Mouse (Mus musculus) heart, postnatal 0 days (tissue): ENCODE results near the gene Rmdn3. TPM values are rescaled to one million over a fixed set of nuclear protein-coding genes. Genes with fewer than 3 reads are reported as not detected.

Experiments
- ATAC-seq: fragments of 200-750 bp; cut with Nextera tagmentation; 2 replicates; pipeline ENCODE4 v1.8.0; 2017; ENCODE audit warnings: low read depth, moderate number of reproducible peaks, moderate library complexity; ENCODE audit not compliant: insufficient read depth
- DNase-seq: peaks from one replicate; pipeline ENCODE4 v3.0.0-alpha.2; 2016; ENCODE audit warnings: low spot score
- H3K27ac ChIP-seq: fragments of 300-500 bp; sonication (generic); 2 replicates; pipeline ENCODE4 v1.5.1; 2014; ENCODE audit warnings: low read depth, mild to moderate bottlenecking
- H3K27me3 ChIP-seq: fragments of 300-500 bp; sonication (generic); 2 replicates; pipeline ENCODE4 v1.6.1; 2014; ENCODE audit warnings: low read length, mixed read lengths; ENCODE audit not compliant: control insufficient read depth, insufficient read depth
- H3K36me3 ChIP-seq: fragments of 300-500 bp; sonication (generic); replicated peaks from 2 replicates; pipeline ENCODE4 v1.6.1; 2014; ENCODE audit warnings: low read length, mixed read lengths; ENCODE audit not compliant: control insufficient read depth, insufficient read depth
- H3K4me1 ChIP-seq: fragments of 300-500 bp; sonication (generic); 2 replicates; pipeline ENCODE4 v1.6.1; 2014; ENCODE audit warnings: antibody characterized with exemption; ENCODE audit not compliant: control insufficient read depth, insufficient read depth
- H3K4me2 ChIP-seq: fragments of 300-500 bp; sonication (generic); 2 replicates; pipeline ENCODE4 v1.6.1; 2014; ENCODE audit warnings: low read depth, mild to moderate bottlenecking, low read length, moderate library complexity
- H3K4me3 ChIP-seq: fragments of 300-500 bp; sonication (generic); 2 replicates; pipeline ENCODE4 v1.5.1; 2014; ENCODE audit warnings: low read depth, low read length
- H3K9ac ChIP-seq: fragments of 300-500 bp; sonication (generic); replicated peaks from 2 replicates; pipeline ENCODE4 v1.6.1; 2014; ENCODE audit warnings: low read depth, low read length, mixed read lengths
- H3K9me3 ChIP-seq: fragments of 300-500 bp; sonication (generic); replicated peaks from 2 replicates; pipeline ENCODE4 v1.6.1; 2016; ENCODE audit warnings: low read length; ENCODE audit not compliant: control insufficient read depth
- CTCF ChIP-seq: IDR thresholded peaks from 2 replicates; pipeline ENCODE4 v1.5.1; 2016; ENCODE audit warnings: antibody characterized with exemption, control low read depth, low read depth
- EP300 ChIP-seq: IDR thresholded peaks from 2 replicates; pipeline ENCODE4 v1.6.1; 2016; ENCODE audit warnings: antibody characterized with exemption, low read depth
- WGBS: fragments of 180-500 bp; shearing (Covaris S2); extraction: QIAGEN DNeasy Blood & Tissue Kit; methylation state at CpG from one replicate; pipeline ENCODE4 v1.1.7; 2014; 5-methylcytosine and 5-hydroxymethylcytosine counted together
- polyA plus RNA-seq: library from polyadenylated mRNA; unstranded; fragments of >200 nt; fragmentation: Nextera tagmentation; extraction: Ambion mirVana; gene quantifications from 2 replicates; pipeline ENCODE4 v1.2.1, GENCODE M21; 2015
- total RNA-seq: library from RNA; depleted of rRNA; stranded (reverse); fragments of >200 nt; gene quantifications from 2 replicates; pipeline ENCODE4 v1.2.3, GENCODE M21; 2014; ENCODE audit warnings: low replicate concordance

The Rmdn3 gene
- total and polyA plus RNA-seq, 2 experiments from 2014 or later, result 14.4 to 17.0 TPM

DNA sequence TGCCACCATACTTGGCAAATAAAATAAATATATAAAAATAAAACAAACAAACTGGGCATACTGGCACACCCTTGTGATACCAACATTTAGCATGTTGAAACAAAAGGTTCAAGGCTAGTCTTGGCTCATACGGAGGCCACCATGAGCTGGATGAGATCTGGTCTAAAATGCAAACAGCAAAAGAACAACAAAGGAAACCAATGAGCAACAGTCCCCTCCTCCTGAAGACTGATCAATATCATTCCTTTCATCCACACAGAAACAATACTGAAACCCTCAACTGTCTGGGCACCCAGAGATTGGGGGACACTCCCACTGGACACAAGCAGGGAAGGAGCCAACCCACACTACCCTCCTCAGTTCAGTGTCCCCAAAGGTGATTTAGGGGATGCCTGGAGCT, 40.7 kb upstream of the Rmdn3 start:
- ATAC-seq, result no peak
- H3K36me3 ChIP-seq, result no peaks in the 10 kb centered on the region
- H3K9me3 ChIP-seq, result no peaks in the 10 kb centered on the region
- 92% methylated on average over 1 of the region's 1 CpGs for WGBS
- no peak overlapping the region for H3K4me2 ChIP-seq
- no peak overlapping the region for H3K9ac ChIP-seq
- no peak for TF ChIP-seq EP300
- TF ChIP-seq CTCF, result no peak
- H3K27ac ChIP-seq, result no peak overlapping the region
- no peaks in the 10 kb centered on the region for H3K27me3 ChIP-seq
- no peak for DNase-seq
- H3K4me3 ChIP-seq, result no peak overlapping the region
- H3K4me1 ChIP-seq, result peaks cover 7% of the 10 kb centered on the region

DNA sequence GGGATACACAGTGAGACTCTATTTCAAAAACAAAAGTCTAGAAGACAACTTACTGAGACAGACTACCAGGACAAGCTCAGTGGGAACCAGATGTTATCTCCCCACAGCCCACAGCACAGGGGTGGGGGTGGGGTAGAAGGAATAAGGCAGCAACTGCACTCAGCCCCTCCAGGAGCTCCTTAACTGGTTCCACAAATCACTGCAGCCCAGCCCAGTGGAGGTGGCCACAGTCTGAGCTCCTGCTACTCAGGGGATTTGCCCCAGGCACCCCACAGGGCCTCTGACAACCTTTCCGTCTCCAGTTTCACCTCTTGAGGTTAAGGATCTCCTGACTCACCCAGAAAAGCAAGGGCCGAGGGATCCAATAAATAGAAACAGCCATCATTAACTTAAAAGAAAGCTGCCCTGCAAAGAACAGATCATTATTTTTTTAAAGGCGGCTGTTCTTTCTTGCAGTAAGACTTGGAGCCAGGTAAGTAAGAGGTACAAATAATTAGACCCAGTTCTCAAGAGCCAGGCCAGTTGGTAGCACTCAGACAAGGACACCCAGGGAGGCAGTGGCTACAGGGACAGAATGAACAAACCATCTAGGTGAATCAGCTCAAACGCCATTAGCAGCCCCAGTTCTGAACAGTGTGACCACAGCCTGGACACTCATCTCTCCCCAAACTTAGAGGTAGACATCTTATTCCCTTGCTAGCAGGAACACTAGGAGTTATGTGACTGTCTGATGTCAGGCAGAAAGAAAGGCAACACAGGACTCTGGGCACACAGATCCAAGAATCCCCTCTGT, 39.7 kb upstream of the Rmdn3 start:
- Histone ChIP-seq H3K9ac (no peak overlapping the region), H3K4me2 (no peak overlapping the region), H3K9me3 (no peaks in the 10 kb centered on the region), H3K27me3 (no peaks in the 10 kb centered on the region), H3K27ac (no peak overlapping the region), H3K36me3 (no peaks in the 10 kb centered on the region), H3K4me1 (peaks cover 7% of the 10 kb centered on the region), H3K4me3 (no peak overlapping the region)
- WGBS, result 65% methylated on average over 4 of the region's 4 CpGs
- DNase-seq (no peak), ATAC-seq (no peak)
- no peak for TF ChIP-seq EP300

DNA sequence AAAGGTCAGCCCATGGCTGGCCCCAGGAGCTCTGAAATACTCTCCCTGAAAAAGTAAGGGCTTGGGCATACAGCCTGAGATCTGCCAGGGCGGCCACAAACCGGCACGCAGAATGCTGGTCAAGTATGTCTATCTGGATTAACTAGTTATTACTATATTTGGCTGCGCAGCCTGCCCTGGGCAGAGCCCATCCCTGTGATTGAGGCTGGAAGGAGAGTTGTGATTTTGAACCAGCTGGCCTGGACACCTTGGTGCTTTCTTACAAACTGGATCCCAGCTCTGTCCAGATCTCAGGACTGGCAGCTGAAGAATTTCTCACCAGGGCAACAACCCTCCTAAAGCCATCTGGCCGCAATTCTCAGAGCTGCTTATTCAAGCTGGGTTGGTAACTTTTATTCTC, 37.3 kb upstream of the Rmdn3 start:
- no peaks in the 10 kb centered on the region for H3K9me3 ChIP-seq
- H3K27ac ChIP-seq, result peak overlapping the region; percentile 69
- 53% methylated on average over 5 of the region's 5 CpGs for WGBS
- H3K9ac ChIP-seq, result no peak overlapping the region; the same call in 1 of the 2 replicates
- ATAC-seq (peak; percentile 57; the same call in 1 of the 2 replicates), DNase-seq (no peak)
- H3K4me1 ChIP-seq, result peaks cover 7% of the 10 kb centered on the region
- no peaks in the 10 kb centered on the region for H3K36me3 ChIP-seq
- no peak overlapping the region for H3K4me3 ChIP-seq
- no peak for TF ChIP-seq CTCF
- TF ChIP-seq EP300, result no peak
- no peaks in the 10 kb centered on the region for H3K27me3 ChIP-seq
- H3K4me2 ChIP-seq, result no peak overlapping the region

DNA sequence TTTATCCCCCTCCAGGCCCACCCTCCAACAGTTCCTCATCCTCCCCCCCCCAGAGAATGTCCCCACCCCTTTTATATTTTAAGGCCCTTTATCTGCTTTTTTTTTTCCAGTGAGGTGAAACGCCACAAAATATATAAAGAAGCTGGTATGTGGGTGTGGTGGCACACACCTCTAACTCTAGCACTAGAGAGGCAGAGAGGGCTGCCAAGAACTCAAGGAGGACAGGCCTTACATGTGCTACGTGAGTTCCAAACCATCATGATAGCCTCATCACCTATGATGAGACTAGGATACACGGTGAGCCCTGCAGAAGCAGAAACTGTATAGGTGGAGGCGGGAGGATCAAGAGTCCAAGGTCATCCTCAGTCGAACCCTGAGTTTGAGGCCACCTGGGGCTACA, 34.1 kb upstream of the Rmdn3 start:
- no peak for ATAC-seq
- Histone ChIP-seq H3K9me3 (no peaks in the 10 kb centered on the region), H3K27me3 (no peaks in the 10 kb centered on the region), H3K4me1 (peaks cover 7% of the 10 kb centered on the region), H3K36me3 (no peaks in the 10 kb centered on the region), H3K27ac (no peak overlapping the region), H3K4me3 (no peak overlapping the region), H3K9ac (no peak overlapping the region), H3K4me2 (no peak overlapping the region)
- no peak for TF ChIP-seq EP300
- WGBS, result 62% methylated on average over 5 of the region's 5 CpGs
- no peak for DNase-seq

DNA sequence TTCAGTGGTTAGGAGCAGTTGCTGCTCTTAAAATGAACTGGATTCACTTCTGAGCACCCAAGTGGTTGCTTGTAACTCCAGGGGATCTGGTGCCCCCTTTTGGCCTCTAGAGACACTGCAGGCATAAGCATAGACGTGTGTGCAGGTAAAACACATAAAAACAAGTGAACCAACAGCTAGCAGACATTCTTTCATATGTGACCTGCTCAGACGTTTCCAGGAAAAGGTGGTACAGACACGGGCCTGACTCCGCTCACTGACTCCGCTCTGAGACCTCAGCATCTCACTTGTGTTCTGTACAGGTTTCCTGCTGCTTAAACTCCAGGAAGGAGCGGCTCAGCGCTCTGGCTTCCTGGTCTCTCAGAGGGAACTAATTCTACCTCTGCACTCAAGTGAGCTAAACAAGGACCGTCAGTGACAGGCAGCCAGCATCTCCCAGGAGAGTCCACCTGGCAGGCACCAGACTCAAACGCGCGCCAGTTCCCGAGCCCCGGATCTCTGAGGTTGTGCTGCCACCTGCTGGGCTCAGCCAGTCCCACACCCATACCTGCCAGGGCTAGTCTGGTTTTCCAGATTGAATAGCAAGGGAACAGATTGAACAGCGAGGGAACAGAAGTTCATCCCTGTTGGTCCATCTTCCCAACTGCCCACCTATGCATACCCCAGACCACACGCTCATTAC, 32.3 kb upstream of the Rmdn3 start:
- Histone ChIP-seq H3K4me3 (peak overlapping the region; percentile 28), H3K9me3 (no peaks in the 10 kb centered on the region), H3K27ac (no peak overlapping the region), H3K9ac (no peak overlapping the region), H3K27me3 (no peaks in the 10 kb centered on the region), H3K4me2 (peak overlapping the region; percentile 62), H3K36me3 (no peaks in the 10 kb centered on the region; the same call in 1 of the 2 replicates), H3K4me1 (peaks cover 3% of the 10 kb centered on the region; the same call in 1 of the 2 replicates)
- 7% methylated on average over 15 of the region's 15 CpGs for WGBS
- ATAC-seq, result peak; percentile 85
- peak; percentile 89 for TF ChIP-seq CTCF
- no peak for TF ChIP-seq EP300
- DNase-seq, result peak; percentile 51
